Mouse (Mus musculus): Measurements from ENCODE around the gene Pccb.

DNA sequence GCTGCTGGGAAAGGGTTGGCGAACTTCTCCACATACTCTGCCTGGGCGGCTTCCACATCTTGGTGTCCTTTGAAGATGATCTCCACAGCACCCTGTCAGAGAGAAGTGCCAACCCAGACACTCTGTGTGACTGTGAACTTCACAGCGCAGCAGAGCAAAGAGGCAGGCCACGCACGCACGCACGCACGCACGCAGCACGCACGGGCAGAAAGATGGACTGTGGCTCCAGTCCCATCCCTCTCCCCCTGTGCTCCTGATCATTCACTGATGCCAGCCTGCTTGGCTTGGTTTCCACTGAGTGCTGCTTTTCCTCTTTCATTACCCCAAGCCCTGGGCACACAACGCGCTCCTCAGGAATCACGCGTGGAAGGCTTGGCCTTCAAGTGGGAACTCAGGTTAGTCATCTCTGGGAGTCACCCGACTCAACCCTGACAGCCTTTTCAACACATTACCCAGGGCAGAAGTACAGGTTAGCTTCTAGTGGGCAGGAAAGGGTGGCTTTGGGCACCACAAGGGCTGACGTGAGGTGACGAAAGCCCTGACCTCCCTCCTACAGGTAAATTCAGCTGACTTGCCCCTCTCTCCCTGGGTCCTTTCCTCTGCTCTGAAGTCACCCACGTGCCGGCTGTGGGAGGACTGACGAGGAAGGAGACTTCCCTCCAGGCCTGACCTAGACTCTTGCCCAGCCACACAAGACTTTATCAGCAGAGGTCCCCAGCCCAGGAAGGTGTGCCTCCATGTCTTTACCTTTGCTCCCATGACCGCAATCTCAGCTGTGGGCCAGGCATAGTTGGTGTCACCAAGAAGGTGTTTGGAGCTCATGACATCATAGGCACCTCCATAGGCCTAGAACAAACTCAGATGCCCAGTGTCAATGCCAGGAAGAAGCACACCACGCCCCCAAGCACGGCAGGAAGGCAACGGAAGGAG is 50.1 kb downstream of the Pccb start:
- no peak for TF ChIP-seq CTCF (IDR thresholded peaks at IDR 0.05; ENCODE audit: extremely low read depth, insufficient read depth, low read length)
- TF ChIP-seq POLR2A (IDR thresholded peaks at IDR 0.05; ENCODE audit: extremely low read depth, insufficient read depth, low read length) = no peak
